Comparison of ENCODE assay signal across 8 mouse cellular contexts in the genomic region with DNA sequence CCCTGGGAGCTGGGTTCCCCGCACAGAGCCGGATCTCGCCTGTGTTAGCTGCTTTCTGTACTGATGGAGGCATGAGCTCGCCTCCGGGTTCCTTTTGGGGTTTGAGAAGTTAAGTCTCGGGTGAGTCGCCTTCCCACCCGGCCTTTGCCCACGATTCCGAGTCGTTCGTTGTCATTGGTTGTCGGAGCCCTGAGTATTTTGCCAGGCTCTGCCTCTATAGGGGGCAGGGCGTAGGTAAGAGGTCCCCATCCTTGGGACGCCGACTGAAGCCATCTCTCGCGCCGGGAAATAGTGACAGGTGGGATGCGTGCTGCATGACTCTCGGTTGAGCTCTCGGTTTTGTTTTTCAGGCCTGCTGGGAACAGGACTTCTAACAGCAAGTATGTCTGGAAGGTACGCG. TPM values are rescaled to one million over a fixed set of nuclear protein-coding genes. Genes with fewer than 3 reads are reported as not detected.
DNase-seq lines count a peak whose midpoint lies in the region; ATAC-seq and TF ChIP-seq lines count a peak whose summit lies in the region.

No protein-coding gene starts in this region.

- peak overlapping the region; percentile 67 for H3K4me2 ChIP-seq in lung, postnatal 0 days (replicated peaks; ENCODE audit: low read depth, low read length)
- H3K4me2 ChIP-seq in forebrain, embryonic 16.5 days (ENCODE audit: low read length): peak overlapping the region; percentile 76
- peak overlapping the region; percentile 88 for H3K4me2 ChIP-seq in liver, embryonic 16.5 days (ENCODE audit: low read depth, low read length)

- H3K9ac ChIP-seq in lung, postnatal 0 days (replicated peaks; ENCODE audit: low read depth): peak overlapping the region; percentile 96
- peak overlapping the region; percentile 88 for H3K9ac ChIP-seq in forebrain, embryonic 16.5 days (replicated peaks; ENCODE audit: low read depth, low read length)
- peak overlapping the region; percentile 89 for H3K9ac ChIP-seq in liver, embryonic 16.5 days (ENCODE audit: low read depth, low read length)

- H3K4me3 ChIP-seq in lung, postnatal 0 days (ENCODE audit: low read depth, low read length): peak overlapping the region; percentile 91
- peak overlapping the region; percentile 92 for H3K4me3 ChIP-seq in forebrain, embryonic 16.5 days (replicated peaks; ENCODE audit: low read length)
- H3K4me3 ChIP-seq in liver, embryonic 16.5 days (ENCODE audit: low read depth, low read length): peak overlapping the region; percentile 93

- no peaks in the 10 kb centered on the region for H3K27me3 ChIP-seq in lung, postnatal 0 days (replicated peaks; ENCODE audit: insufficient read depth, low read length)
- no peaks in the 10 kb centered on the region for H3K27me3 ChIP-seq in forebrain, embryonic 16.5 days (replicated peaks; ENCODE audit: control insufficient read depth, insufficient read depth, low read length)
- no peaks in the 10 kb centered on the region for H3K27me3 ChIP-seq in liver, embryonic 16.5 days (ENCODE audit: control insufficient read depth, insufficient read depth, low read depth, low read length)

- WGBS in lung, postnatal 0 days: under 1% methylated on average over 24 of the region's 24 CpGs
- WGBS in forebrain, embryonic 16.5 days: 0% methylated on average over 24 of the region's 24 CpGs
- WGBS in liver, embryonic 16.5 days (ENCODE audit: insufficient replicate concordance): under 1% methylated on average over 24 of the region's 24 CpGs

- peaks cover 6% of the 10 kb centered on the region; the same call in 1 of the 2 replicates for H3K4me1 ChIP-seq in lung, postnatal 0 days (ENCODE audit: insufficient read depth, low read depth, low read length)
- peaks cover 21% of the 10 kb centered on the region for H3K4me1 ChIP-seq in forebrain, embryonic 16.5 days (replicated peaks; ENCODE audit: control insufficient read depth, insufficient read depth, low read length)
- H3K4me1 ChIP-seq in liver, embryonic 16.5 days (ENCODE audit: control insufficient read depth, low read depth, low read length): peaks cover 24% of the 10 kb centered on the region

- TF ChIP-seq CTCF in lung, postnatal 0 days (IDR thresholded peaks at IDR 0.05): no peak

- H3K36me3 ChIP-seq in lung, postnatal 0 days (ENCODE audit: insufficient read depth, low read length): peaks cover 10% of the 10 kb centered on the region; the same call in 1 of the 2 replicates
- H3K36me3 ChIP-seq in forebrain, embryonic 16.5 days (ENCODE audit: control insufficient read depth, insufficient read depth): peaks cover 25% of the 10 kb centered on the region
- H3K36me3 ChIP-seq in liver, embryonic 16.5 days (ENCODE audit: control insufficient read depth, insufficient read depth): peaks cover 22% of the 10 kb centered on the region

- ATAC-seq in lung, postnatal 0 days: peak; percentile 37
- ATAC-seq in forebrain, embryonic 16.5 days: peak; percentile 12; the same call in 1 of the 2 replicates
- ATAC-seq in liver, embryonic 16.5 days (ENCODE audit: low read depth): peak; percentile 38

- peak; percentile 34 to 37 for DNase-seq in adrenal gland, postnatal 36 days
- no peak for DNase-seq in adrenal gland, postnatal 25 days
- peak; percentile 52 for DNase-seq in lung, postnatal 0 days (ENCODE audit: low spot score)
- no peak for DNase-seq in lung, adult 18-20 months
- DNase-seq in spleen, adult 18-20 months: no peak
- DNase-seq in spleen, postnatal 10 days (ENCODE audit: low spot score in 2 of 2): no peak

- H3K9me3 ChIP-seq in lung, postnatal 0 days (ENCODE audit: low read length): no peaks in the 10 kb centered on the region
- H3K9me3 ChIP-seq in forebrain, embryonic 16.5 days (ENCODE audit: control insufficient read depth, low read length): no peaks in the 10 kb centered on the region
- H3K9me3 ChIP-seq in liver, embryonic 16.5 days (replicated peaks; ENCODE audit: control insufficient read depth, low read length): no peaks in the 10 kb centered on the region

- TF ChIP-seq EP300 in lung, postnatal 0 days (IDR thresholded peaks at IDR 0.05): no peak

- peak overlapping the region; percentile 90 for H3K27ac ChIP-seq in lung, postnatal 0 days (ENCODE audit: low read length)
- H3K27ac ChIP-seq in forebrain, embryonic 16.5 days (ENCODE audit: low read length): peak overlapping the region; percentile 77
- peak overlapping the region; percentile 81 for H3K27ac ChIP-seq in liver, embryonic 16.5 days (ENCODE audit: low read length)

RNA-seq across cellular contexts. Expression of gene Rpl35a, which starts 0.5 kb away (rescaled TPM):
- 100 to 1,000 TPM; 627 to 726 TPM for total RNA-seq in adrenal gland, postnatal 36 days (2021)
- 492 and 649 TPM in 2 replicates for total RNA-seq in adrenal gland, postnatal 25 days (2021)
- 641 and 670 TPM in 2 replicates for polyA plus RNA-seq in lung, postnatal 0 days (2015; fragmentation: Nextera tagmentation; extraction: Ambion mirVana)
- polyA plus RNA-seq in forebrain, embryonic 16.5 days (2015; fragmentation: Nextera tagmentation; extraction: Ambion mirVana): 455 and 506 TPM in 2 replicates
- 464 and 539 TPM in 2 replicates for polyA plus RNA-seq in liver, embryonic 16.5 days (2015; fragmentation: Nextera tagmentation; extraction: Ambion mirVana)

RNA-seq across cellular contexts. Expression of gene Iqcg, which starts 0.8 kb away (rescaled TPM):
- total RNA-seq in adrenal gland, postnatal 36 days (2021): 1 to 10 TPM; 2.3 to 2.6 TPM
- total RNA-seq in adrenal gland, postnatal 25 days (2021): 0.48 and 1.6 TPM in 2 replicates
- polyA plus RNA-seq in lung, postnatal 0 days (2015; fragmentation: Nextera tagmentation; extraction: Ambion mirVana): 6.0 and 7.6 TPM in 2 replicates
- 3.9 and 4.7 TPM in 2 replicates for polyA plus RNA-seq in forebrain, embryonic 16.5 days (2015; fragmentation: Nextera tagmentation; extraction: Ambion mirVana)
- polyA plus RNA-seq in liver, embryonic 16.5 days (2015; fragmentation: Nextera tagmentation; extraction: Ambion mirVana): 0.79 and 0.85 TPM in 2 replicates

RNA-seq across cellular contexts. Expression of gene Lmln, which starts 5.5 kb away (rescaled TPM):
- total RNA-seq in adrenal gland, postnatal 36 days (2021): 10 to 100 TPM; 12.9 TPM
- 15.5 and 19.5 TPM in 2 replicates for total RNA-seq in adrenal gland, postnatal 25 days (2021)
- 1.1 TPM in 2 replicates for polyA plus RNA-seq in lung, postnatal 0 days (2015; fragmentation: Nextera tagmentation; extraction: Ambion mirVana)
- polyA plus RNA-seq in forebrain, embryonic 16.5 days (2015; fragmentation: Nextera tagmentation; extraction: Ambion mirVana): 3.4 and 4.5 TPM in 2 replicates
- 0.67 and 0.97 TPM in 2 replicates for polyA plus RNA-seq in liver, embryonic 16.5 days (2015; fragmentation: Nextera tagmentation; extraction: Ambion mirVana)

Comparison
In these comparisons a context has a peak if more than half of its experiments do, and no peak if none do; other contexts are left out.
1. DNase-seq: peak in adrenal gland, postnatal 36 days (2 of 2) and lung, postnatal 0 days (single experiment); none in adrenal gland, postnatal 25 days (single experiment), lung, adult 18-20 months (0 of 2), spleen, adult 18-20 months (0 of 2) and spleen, postnatal 10 days (0 of 2).
2. Peak in every context shown above with its lines, with median percentiles within 50 percentile points of each other: ATAC-seq, H3K27ac ChIP-seq, H3K4me2 ChIP-seq, H3K4me3 ChIP-seq and H3K9ac ChIP-seq.